Mouse (Mus musculus) heart, adult 2 months (tissue): ENCODE results near the gene Apba2. TPM values are rescaled to one million over a fixed set of nuclear protein-coding genes. Genes with fewer than 3 reads are reported as not detected.

Experiments
- DNase-seq, 2 experiments: peaks; one replicate each; pipeline ENCODE4 v3.0.0; 2021
- H3K27ac ChIP-seq: fragments of 200-600 bp; 2 replicates; pipeline ENCODE4 v1.8.1; 2022
- H3K27me3 ChIP-seq: fragments of 200-500 bp; 2 replicates; pipeline ENCODE4 v1.6.1; 2012; ENCODE audit warnings: mild to moderate bottlenecking, low read length, inconsistent platforms, mixed read lengths; ENCODE audit not compliant: control insufficient read depth, insufficient read depth
- H3K36me3 ChIP-seq: fragments of 200-500 bp; 2 replicates; pipeline ENCODE4 v1.6.1; 2012; ENCODE audit warnings: low read length, inconsistent platforms; ENCODE audit not compliant: control insufficient read depth, insufficient read depth
- H3K4me1 ChIP-seq: fragments of 200-500 bp; 2 replicates; pipeline ENCODE4 v1.6.1; 2011; ENCODE audit warnings: low read length; ENCODE audit not compliant: control insufficient read depth, insufficient read depth
- H3K4me3 ChIP-seq: fragments of 200-600 bp; 2 replicates; pipeline ENCODE4 v1.8.1; 2022
- H3K79me2 ChIP-seq: fragments of 200-500 bp; replicated peaks from 2 replicates; pipeline ENCODE4 v1.6.1; 2012; ENCODE audit warnings: mild to moderate bottlenecking, inconsistent platforms, low read length, moderate library complexity, mixed read lengths; ENCODE audit not compliant: control insufficient read depth, insufficient read depth
- H3K9ac ChIP-seq: fragments of 200-500 bp; 2 replicates; pipeline ENCODE4 v1.6.1; 2012; ENCODE audit warnings: low read depth, mild to moderate bottlenecking, control low read depth, inconsistent platforms, low read length, mixed read lengths
- CTCF ChIP-seq: fragments of 200-600 bp; IDR thresholded peaks from 2 replicates; pipeline ENCODE4 v1.8.1; 2022; ENCODE audit warnings: antibody characterized with exemption, mild to moderate bottlenecking, moderate library complexity
- EP300 ChIP-seq: fragments of 200-500 bp; IDR thresholded peaks from 2 replicates; pipeline ENCODE4 v1.6.1; 2011; ENCODE audit warnings: low read depth, low read length, control low read depth; ENCODE audit not compliant: insufficient read depth
- POLR2A ChIP-seq: fragments of 200-500 bp; IDR thresholded peaks from 2 replicates; pipeline ENCODE4 v1.6.1; 2011; ENCODE audit warnings: mild to moderate bottlenecking, low read depth, low read length, control low read depth; ENCODE audit not compliant: insufficient read depth
- WGBS: fragments of 180-500 bp; shearing (Covaris S2); methylation state at CpG from one replicate; pipeline ENCODE4 v1.1.7; 2018; 5-methylcytosine and 5-hydroxymethylcytosine counted together
- intact Hi-C: fragments of 180-260 bp; cut with DNase I; formaldehyde crosslinking; loops from one replicate; pipeline ENCODE4 v1.15.1; 2025
- polyA plus RNA-seq: library from polyadenylated mRNA; depleted of rRNA; stranded (reverse); fragments of >200 nt; gene quantifications from 2 replicates; pipeline ENCODE4 v1.2.3, GENCODE M21; 2012
- total RNA-seq, 2 experiments: library from RNA; stranded (reverse); gene quantifications; 2 replicates each; pipeline ENCODE4 v1.2.3; 2021

Gene Apba2
- total and polyA plus RNA-seq, 3 experiments, result 0.68 to 1.2 (median 0.90) TPM

GRCm38 (mm10) chr7:64457811-64458210, 43.7 kb upstream of the Apba2 start:
- no peak overlapping the region for H3K9ac ChIP-seq
- intact Hi-C loops, result no loop called here
- 85% methylated on average over 2 of the region's 2 CpGs for WGBS
- no peaks in the 10 kb centered on the region for H3K36me3 ChIP-seq
- DNase-seq, result no peak
- H3K79me2 ChIP-seq, result no peaks in the 10 kb centered on the region
- H3K4me1 ChIP-seq, result no peaks in the 10 kb centered on the region
- TF ChIP-seq EP300 (no peak), POLR2A (no peak), CTCF (no peak)
- H3K27me3 ChIP-seq, result no peaks in the 10 kb centered on the region
- no peak overlapping the region for H3K4me3 ChIP-seq
- H3K27ac ChIP-seq, result no peak overlapping the region

GRCm38 (mm10) chr7:64497438-64497837, 4.1 kb upstream of the Apba2 start:
- 32% methylated on average over 10 of the region's 10 CpGs for WGBS
- Histone ChIP-seq H3K4me1 (no peaks in the 10 kb centered on the region), H3K27ac (no peak overlapping the region), H3K79me2 (no peaks in the 10 kb centered on the region), H3K27me3 (peaks cover 3% of the 10 kb centered on the region; the same call in 1 of the 2 replicates), H3K4me3 (no peak overlapping the region), H3K36me3 (no peaks in the 10 kb centered on the region), H3K9ac (no peak overlapping the region)
- TF ChIP-seq POLR2A, result no peak
- TF ChIP-seq EP300, result no peak
- TF ChIP-seq CTCF, result peak; percentile 59
- DNase-seq, result no peak
- intact Hi-C loops, result no loop called here

GRCm38 (mm10) chr7:64502271-64503180, 1.0 kb downstream of the Apba2 start:
- intact Hi-C loops, result loop anchor here (10.0 kb wide), 1 partner anchor 242 kb away; no protein-coding TSS in a partner anchor
- no peak for DNase-seq
- H3K27me3 ChIP-seq, result peaks cover 3% of the 10 kb centered on the region; the same call in 1 of the 2 replicates
- WGBS, result 3% methylated on average over 47 of the region's 47 CpGs
- H3K79me2 ChIP-seq, result no peaks in the 10 kb centered on the region
- no peaks in the 10 kb centered on the region for H3K36me3 ChIP-seq
- no peak overlapping the region for H3K9ac ChIP-seq
- H3K4me1 ChIP-seq, result no peaks in the 10 kb centered on the region
- TF ChIP-seq EP300, result no peak
- TF ChIP-seq POLR2A, result no peak
- no peak for TF ChIP-seq CTCF
- no peak overlapping the region for H3K4me3 ChIP-seq
- H3K27ac ChIP-seq, result no peak overlapping the region

GRCm38 (mm10) chr7:64503641-64504040, 2.1 kb downstream of the Apba2 start:
- no peak overlapping the region for H3K9ac ChIP-seq
- H3K4me3 ChIP-seq, result no peak overlapping the region
- H3K79me2 ChIP-seq, result no peaks in the 10 kb centered on the region
- 62% methylated on average over 6 of the region's 6 CpGs for WGBS
- no peak for DNase-seq
- no peaks in the 10 kb centered on the region for H3K36me3 ChIP-seq
- no peak overlapping the region for H3K27ac ChIP-seq
- no peaks in the 10 kb centered on the region for H3K4me1 ChIP-seq
- H3K27me3 ChIP-seq, result peaks cover 3% of the 10 kb centered on the region; the same call in 1 of the 2 replicates
- TF ChIP-seq EP300 (no peak), POLR2A (no peak), CTCF (no peak)
- intact Hi-C loops, result loop anchor here (10.0 kb wide), 1 partner anchor 241 kb away; no protein-coding TSS in a partner anchor

- H3K9ac ChIP-seq, result no peak overlapping the region
- no peaks in the 10 kb centered on the region for H3K4me1 ChIP-seq
- no peak for DNase-seq
- H3K27ac ChIP-seq, result no peak overlapping the region
- WGBS, result 17% methylated on average over 8 of the region's 8 CpGs
- intact Hi-C loops, result loop anchor here (10.0 kb wide), 1 partner anchor 240 kb away; no protein-coding TSS in a partner anchor
- no peak overlapping the region for H3K4me3 ChIP-seq
- no peaks in the 10 kb centered on the region for H3K36me3 ChIP-seq
- no peaks in the 10 kb centered on the region for H3K79me2 ChIP-seq
- peaks cover 3% of the 10 kb centered on the region; the same call in 1 of the 2 replicates for H3K27me3 ChIP-seq
- TF ChIP-seq EP300 (no peak), POLR2A (no peak), CTCF (no peak)
Observed at GRCm38 (mm10) chr7:64504691-64505231, 3.3 kb downstream of the Apba2 start.
